Mouse (Mus musculus): ENCODE results near the gene Lrba. TPM values are rescaled to one million over a fixed set of nuclear protein-coding genes. Genes with fewer than 3 reads are reported as not detected.

Lrba gene
- polyA plus RNA-seq, 1 experiment from 2014 or later = 2.5 TPM

DNA sequence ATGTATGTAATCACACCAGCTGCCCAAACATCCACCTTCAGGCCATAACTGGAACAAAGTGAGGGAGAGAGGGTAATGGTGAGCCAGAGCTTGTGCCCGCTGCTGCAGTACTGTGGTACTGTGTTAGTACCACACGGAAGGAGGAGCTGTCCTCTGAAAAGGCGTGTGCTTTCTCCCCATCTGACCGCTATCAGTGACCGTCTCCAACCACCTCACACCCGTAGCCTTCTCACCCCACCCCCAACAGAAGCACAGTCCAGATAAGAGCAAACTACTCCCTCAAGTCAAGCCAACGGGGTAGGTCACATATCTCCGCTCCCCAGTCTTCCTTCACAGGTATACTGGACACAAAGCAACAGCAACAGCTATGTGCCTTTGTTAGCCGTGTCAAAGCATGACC is 574.6 kb downstream of the Lrba start:
- DNase-seq (ENCODE audit: low spot score) (no peak), ATAC-seq (peak; percentile 33; the same call in 1 of the 2 replicates)
- no peak overlapping the region for H3K27ac ChIP-seq (ENCODE audit: low read length)
- no peaks in the 10 kb centered on the region for H3K9me3 ChIP-seq (ENCODE audit: low read length)
- 82% methylated on average over 9 of the region's 9 CpGs for WGBS
- no peak for TF ChIP-seq CTCF (IDR thresholded peaks at IDR 0.05)
- TF ChIP-seq EP300 (IDR thresholded peaks at IDR 0.05) = no peak
- no peaks in the 10 kb centered on the region for H3K27me3 ChIP-seq (replicated peaks; ENCODE audit: insufficient read depth, low read length)
- no peak overlapping the region for H3K4me3 ChIP-seq (ENCODE audit: low read depth, low read length)
- no peak overlapping the region for H3K9ac ChIP-seq (replicated peaks; ENCODE audit: low read depth)
- no peaks in the 10 kb centered on the region for H3K36me3 ChIP-seq (ENCODE audit: insufficient read depth, low read length)
- H3K4me2 ChIP-seq (replicated peaks; ENCODE audit: low read depth, low read length) = no peak overlapping the region
- no peaks in the 10 kb centered on the region for H3K4me1 ChIP-seq (ENCODE audit: insufficient read depth, low read depth, low read length)

DNA sequence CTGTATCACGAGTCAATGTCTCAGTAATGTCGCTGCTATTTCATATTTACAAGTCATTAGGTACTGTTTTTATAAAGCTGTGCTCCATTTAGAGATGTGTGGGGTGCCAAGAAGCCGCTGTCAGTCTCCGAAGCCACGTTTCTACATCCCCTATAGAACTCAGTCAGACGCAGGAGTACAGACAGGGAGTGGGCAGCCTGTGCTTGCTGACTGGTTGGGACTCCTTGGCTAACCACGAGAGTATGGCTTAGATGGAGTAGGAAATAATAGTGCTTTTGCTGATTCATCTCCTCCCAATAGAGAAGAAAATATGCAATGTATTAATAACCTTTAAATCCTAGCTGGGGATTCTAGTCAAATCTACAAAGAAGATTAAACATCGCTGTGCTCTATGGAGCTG is 576.4 kb downstream of the Lrba start:
- H3K9ac ChIP-seq (replicated peaks; ENCODE audit: low read depth) = no peak overlapping the region
- H3K4me1 ChIP-seq (ENCODE audit: insufficient read depth, low read depth, low read length) = no peaks in the 10 kb centered on the region
- ATAC-seq (no peak), DNase-seq (ENCODE audit: low spot score) (no peak)
- H3K4me3 ChIP-seq (ENCODE audit: low read depth, low read length) = no peak overlapping the region
- WGBS = 74% methylated on average over 8 of the region's 8 CpGs
- H3K27me3 ChIP-seq (replicated peaks; ENCODE audit: insufficient read depth, low read length) = no peaks in the 10 kb centered on the region
- H3K9me3 ChIP-seq (ENCODE audit: low read length) = no peaks in the 10 kb centered on the region
- H3K36me3 ChIP-seq (ENCODE audit: insufficient read depth, low read length) = no peaks in the 10 kb centered on the region
- no peak overlapping the region for H3K27ac ChIP-seq (ENCODE audit: low read length)
- H3K4me2 ChIP-seq (replicated peaks; ENCODE audit: low read depth, low read length) = no peak overlapping the region
- no peak for TF ChIP-seq EP300 (IDR thresholded peaks at IDR 0.05)
- TF ChIP-seq CTCF (IDR thresholded peaks at IDR 0.05) = no peak

DNA sequence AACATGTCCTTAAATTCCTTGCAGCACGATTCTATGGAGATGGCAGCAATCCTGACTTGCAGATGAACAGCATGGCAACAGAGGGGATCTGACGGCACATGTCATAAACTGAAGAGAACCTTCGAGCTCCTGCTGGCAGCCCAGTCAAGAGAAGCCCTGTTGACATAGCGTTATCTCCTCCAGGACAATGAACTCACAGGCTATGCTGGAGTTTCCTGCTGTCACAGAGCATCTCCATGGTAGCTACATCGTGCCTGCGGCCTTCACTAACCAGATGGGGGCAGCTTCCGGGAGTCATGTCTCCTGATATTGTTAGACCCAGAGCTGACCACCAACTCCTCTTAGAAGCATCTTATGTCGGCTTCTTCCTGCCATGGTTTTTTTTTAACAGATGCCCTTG is 578.3 kb downstream of the Lrba start:
- H3K27ac ChIP-seq (ENCODE audit: low read length) = no peak overlapping the region
- H3K4me2 ChIP-seq (replicated peaks; ENCODE audit: low read depth, low read length) = no peak overlapping the region
- H3K4me1 ChIP-seq (ENCODE audit: insufficient read depth, low read depth, low read length) = no peaks in the 10 kb centered on the region
- H3K4me3 ChIP-seq (ENCODE audit: low read depth, low read length) = no peak overlapping the region
- ATAC-seq (no peak), DNase-seq (ENCODE audit: low spot score) (no peak)
- H3K27me3 ChIP-seq (replicated peaks; ENCODE audit: insufficient read depth, low read length) = no peaks in the 10 kb centered on the region
- no peak overlapping the region for H3K9ac ChIP-seq (replicated peaks; ENCODE audit: low read depth)
- TF ChIP-seq CTCF (IDR thresholded peaks at IDR 0.05) = no peak
- no peak for TF ChIP-seq EP300 (IDR thresholded peaks at IDR 0.05)
- H3K36me3 ChIP-seq (ENCODE audit: insufficient read depth, low read length) = no peaks in the 10 kb centered on the region
- 47% methylated on average over 8 of the region's 8 CpGs for WGBS
- no peaks in the 10 kb centered on the region for H3K9me3 ChIP-seq (ENCODE audit: low read length)

DNA sequence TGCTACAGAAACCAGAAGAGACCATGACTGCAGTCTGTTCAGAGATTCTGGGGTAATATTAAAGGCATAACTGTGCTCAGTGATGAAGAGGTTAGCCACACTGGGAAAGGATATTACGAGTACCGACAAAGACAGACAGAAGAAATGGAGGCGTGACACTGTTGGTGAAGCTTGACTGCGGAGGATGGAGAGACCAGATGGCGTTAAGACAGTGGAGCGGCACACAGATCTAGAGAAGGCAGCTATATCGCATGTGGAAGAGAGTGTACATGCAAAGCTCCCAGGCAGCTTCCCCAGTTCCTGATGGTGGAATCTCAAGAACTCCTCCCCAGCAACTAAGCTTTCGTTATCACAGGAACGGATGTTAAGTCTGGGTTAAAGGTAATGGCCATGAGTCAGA is 579.8 kb downstream of the Lrba start:
- H3K36me3 ChIP-seq (ENCODE audit: insufficient read depth, low read length) = no peaks in the 10 kb centered on the region
- no peak overlapping the region for H3K9ac ChIP-seq (replicated peaks; ENCODE audit: low read depth)
- WGBS = 86% methylated on average over 9 of the region's 9 CpGs
- H3K4me2 ChIP-seq (replicated peaks; ENCODE audit: low read depth, low read length) = no peak overlapping the region
- ATAC-seq = no peak
- no peak for TF ChIP-seq EP300 (IDR thresholded peaks at IDR 0.05)
- no peak for TF ChIP-seq CTCF (IDR thresholded peaks at IDR 0.05)
- no peak for DNase-seq (ENCODE audit: low spot score)
- no peaks in the 10 kb centered on the region for H3K4me1 ChIP-seq (ENCODE audit: insufficient read depth, low read depth, low read length)
- no peaks in the 10 kb centered on the region for H3K9me3 ChIP-seq (ENCODE audit: low read length)
- no peaks in the 10 kb centered on the region for H3K27me3 ChIP-seq (replicated peaks; ENCODE audit: insufficient read depth, low read length)
- no peak overlapping the region for H3K4me3 ChIP-seq (ENCODE audit: low read depth, low read length)
- no peak overlapping the region for H3K27ac ChIP-seq (ENCODE audit: low read length)

DNA sequence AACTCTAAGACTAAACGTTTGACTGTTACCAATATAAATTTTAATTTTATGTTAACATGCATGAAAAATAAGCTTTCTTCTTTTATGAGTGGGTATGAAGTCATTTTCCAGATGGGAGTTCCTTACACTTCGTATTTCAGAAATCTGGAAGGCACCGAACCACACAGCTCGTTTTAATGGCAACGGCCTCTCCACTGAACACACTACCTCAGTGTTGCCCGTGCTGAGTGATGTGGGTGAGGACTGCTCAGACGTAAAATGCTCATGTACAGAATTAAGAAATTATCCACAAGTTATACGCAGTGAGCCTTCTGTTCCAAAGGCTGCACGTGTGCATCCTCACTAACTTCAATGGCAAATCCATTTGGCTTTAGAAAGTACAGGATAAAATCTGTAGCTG is 582.4 kb downstream of the Lrba start:
- Histone ChIP-seq H3K4me2 (replicated peaks; ENCODE audit: low read depth, low read length) (no peak overlapping the region), H3K4me1 (ENCODE audit: insufficient read depth, low read depth, low read length) (no peaks in the 10 kb centered on the region), H3K4me3 (ENCODE audit: low read depth, low read length) (no peak overlapping the region), H3K9ac (replicated peaks; ENCODE audit: low read depth) (no peak overlapping the region), H3K27ac (ENCODE audit: low read length) (no peak overlapping the region), H3K27me3 (replicated peaks; ENCODE audit: insufficient read depth, low read length) (no peaks in the 10 kb centered on the region), H3K9me3 (ENCODE audit: low read length) (no peaks in the 10 kb centered on the region), H3K36me3 (ENCODE audit: insufficient read depth, low read length) (no peaks in the 10 kb centered on the region)
- 89% methylated on average over 9 of the region's 9 CpGs for WGBS
- no peak for DNase-seq (ENCODE audit: low spot score)
- no peak for ATAC-seq
- TF ChIP-seq EP300 (IDR thresholded peaks at IDR 0.05) (no peak), CTCF (IDR thresholded peaks at IDR 0.05) (no peak)

DNA sequence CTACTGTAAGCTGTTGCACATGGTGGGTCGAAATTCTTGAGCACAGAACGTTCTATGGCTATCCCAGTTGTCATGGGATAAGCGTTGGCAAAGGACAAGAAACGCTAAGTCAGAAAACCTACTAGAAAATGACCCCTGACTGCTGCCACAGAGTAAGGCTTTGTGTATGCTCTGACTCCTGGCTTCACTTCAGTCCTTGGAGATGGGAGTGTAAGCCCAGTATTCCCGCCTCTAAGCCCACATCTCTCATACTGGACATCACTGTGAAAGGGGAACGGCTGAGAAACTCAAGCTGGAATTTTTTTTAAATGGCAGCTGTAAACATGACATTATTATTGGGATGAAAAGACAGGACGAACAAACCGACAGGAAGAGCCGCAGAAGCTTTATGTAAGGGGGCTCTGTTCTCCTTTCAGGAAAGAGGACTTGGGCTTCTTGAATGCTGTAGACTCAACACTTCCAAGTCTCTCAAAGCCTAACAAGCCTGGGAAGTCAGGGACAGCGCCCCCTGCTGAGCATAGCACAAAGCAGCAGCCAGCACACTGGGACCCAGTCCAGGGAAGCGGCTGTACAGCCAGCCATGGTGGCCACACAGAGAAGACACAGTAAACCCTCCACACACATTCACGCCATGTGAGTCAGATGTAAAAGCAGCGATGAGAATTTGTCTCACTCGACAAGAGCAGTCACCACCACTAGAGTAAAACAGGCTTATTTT is 583.4 kb downstream of the Lrba start:
- no peaks in the 10 kb centered on the region for H3K4me1 ChIP-seq (ENCODE audit: insufficient read depth, low read depth, low read length)
- no peaks in the 10 kb centered on the region for H3K9me3 ChIP-seq (ENCODE audit: low read length)
- H3K4me3 ChIP-seq (ENCODE audit: low read depth, low read length) = no peak overlapping the region
- no peaks in the 10 kb centered on the region for H3K36me3 ChIP-seq (ENCODE audit: insufficient read depth, low read length)
- WGBS = 72% methylated on average over 14 of the region's 14 CpGs
- H3K27me3 ChIP-seq (replicated peaks; ENCODE audit: insufficient read depth, low read length) = no peaks in the 10 kb centered on the region
- peak; percentile 66 for TF ChIP-seq CTCF (IDR thresholded peaks at IDR 0.05)
- no peak for TF ChIP-seq EP300 (IDR thresholded peaks at IDR 0.05)
- no peak overlapping the region for H3K9ac ChIP-seq (replicated peaks; ENCODE audit: low read depth)
- DNase-seq (ENCODE audit: low spot score) (peak; percentile 41), ATAC-seq (no peak; the same call in 1 of the 2 replicates)
- no peak overlapping the region for H3K27ac ChIP-seq (ENCODE audit: low read length)
- no peak overlapping the region for H3K4me2 ChIP-seq (replicated peaks; ENCODE audit: low read depth, low read length)
